Mouse (Mus musculus) urinary bladder, adult 2 months (tissue): Measurements from ENCODE around the gene Cdk1. TPM values are rescaled to one million over a fixed set of nuclear protein-coding genes. Genes with fewer than 3 reads are reported as not detected.

Experiments used
- DNase-seq: peaks from one replicate; pipeline ENCODE4 v3.0.0; 2022; ENCODE audit warnings: low spot score
- polyA plus RNA-seq: library from polyadenylated mRNA; depleted of rRNA; stranded (reverse); fragments of >200 nt; gene quantifications from 2 replicates; pipeline ENCODE4 v1.2.3, GENCODE M21; 2012; rRNA removed

Cdk1 gene
- polyA plus RNA-seq, 1 experiment = 18.0 TPM

GRCm38 (mm10) chr10:69309109-69309508 lies 43.6 kb downstream of the Cdk1 start:
- no peak for DNase-seq

DNA sequence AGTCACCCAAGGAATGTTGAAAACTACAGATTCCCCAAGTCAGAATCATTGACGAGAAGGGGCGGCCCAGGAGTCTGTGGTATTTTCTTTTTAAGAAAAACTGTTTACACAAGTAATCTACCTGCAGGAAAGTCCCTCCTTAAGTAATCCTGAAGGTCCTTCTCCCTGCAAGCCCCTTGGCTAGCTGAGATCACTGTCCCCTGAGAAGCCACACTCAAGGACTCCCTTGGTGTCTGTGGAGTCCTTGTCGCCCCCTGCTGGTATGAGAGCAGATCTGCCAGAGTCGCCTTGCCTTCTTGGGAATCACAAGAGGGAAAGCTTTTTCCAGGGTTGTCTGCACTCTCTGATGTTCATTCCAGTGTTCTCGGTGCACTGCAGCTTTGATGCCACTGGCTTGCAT lies 45.7 kb downstream of the Cdk1 start:
- DNase-seq = no peak

DNA sequence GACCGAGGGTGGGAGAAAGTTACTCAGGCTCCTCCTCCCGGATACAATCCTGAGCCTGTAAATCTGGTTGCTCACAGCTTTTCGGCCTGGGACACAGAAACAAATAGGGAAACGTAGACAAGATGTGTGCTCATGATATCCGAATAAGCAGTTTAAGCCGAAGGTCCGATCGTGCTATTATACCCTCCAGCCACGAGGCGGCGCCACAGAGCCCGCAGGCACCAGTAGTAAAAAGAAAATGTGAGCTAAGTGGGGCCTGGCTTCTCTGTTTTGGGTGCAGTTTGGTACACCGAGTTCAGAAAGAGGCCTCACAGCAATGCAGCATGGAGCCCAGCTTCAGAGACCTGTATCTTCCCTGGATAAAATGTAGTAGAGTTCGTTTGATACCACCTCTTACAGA lies 46.5 kb downstream of the Cdk1 start:
- DNase-seq = peak; percentile 47

- no peak for DNase-seq
Measured at GRCm38 (mm10) chr10:69305600-69305999, 47.1 kb downstream of the Cdk1 start.

DNA sequence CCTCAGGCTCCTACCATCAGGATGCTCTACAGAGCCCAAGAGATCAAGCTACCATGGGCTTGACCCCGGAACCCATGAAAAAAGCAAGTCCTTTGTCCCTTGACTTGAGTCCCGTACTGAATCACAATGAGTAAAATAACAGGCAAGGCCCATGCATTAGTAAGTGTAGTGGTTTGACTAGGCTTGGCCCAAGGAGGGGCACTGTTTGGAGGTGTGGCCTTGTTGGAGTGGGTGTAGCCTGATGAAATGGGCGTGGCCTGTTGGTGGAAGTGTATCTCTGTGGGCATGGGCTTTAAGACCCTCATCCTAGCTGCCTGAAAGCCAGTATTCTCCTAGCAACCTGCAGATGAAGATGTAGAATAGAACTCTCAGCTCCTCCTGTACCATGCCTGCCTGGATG lies 47.9 kb downstream of the Cdk1 start:
- no peak for DNase-seq

GRCm38 (mm10) chr10:69302667-69303066 lies 50.1 kb downstream of the Cdk1 start:
- no peak for DNase-seq

GRCm38 (mm10) chr10:69299985-69300384 lies 52.8 kb downstream of the Cdk1 start:
- DNase-seq = no peak

- DNase-seq = no peak
Measured at GRCm38 (mm10) chr10:69295919-69296318, 56.8 kb downstream of the Cdk1 start.

- no peak for DNase-seq
Measured at GRCm38 (mm10) chr10:69290736-69291135, 62.0 kb downstream of the Cdk1 start.

DNA sequence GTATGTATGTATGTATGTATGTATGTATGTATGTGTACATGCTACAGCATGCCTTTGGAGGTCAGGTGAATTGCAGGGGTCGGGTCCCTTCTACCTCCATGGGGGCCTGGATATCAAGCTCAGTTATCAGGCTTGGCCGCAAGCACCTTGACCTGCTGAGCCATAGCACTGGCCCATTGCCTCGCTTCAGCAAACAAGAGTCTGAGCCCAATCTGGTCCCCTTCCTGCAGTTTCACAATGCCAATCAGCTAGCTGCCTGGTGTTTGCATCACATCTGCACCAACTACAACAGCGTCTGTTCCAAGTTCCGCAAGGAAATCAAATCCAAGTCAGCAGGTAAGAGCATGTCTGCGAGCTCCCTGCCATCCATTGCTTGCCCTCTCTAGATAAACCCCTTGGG lies 64.0 kb downstream of the Cdk1 start:
- DNase-seq = no peak

GRCm38 (mm10) chr10:69288086-69288485 lies 64.7 kb downstream of the Cdk1 start:
- no peak for DNase-seq

- no peak for DNase-seq
Measured at GRCm38 (mm10) chr10:69286939-69287338, 65.8 kb downstream of the Cdk1 start.

Other genes starting within 250 kb of the Cdk1 start
- gene Rhobtb1, start 201.5 kb downstream of the Cdk1 start, polyA plus RNA-seq = 14.0 and 20.8 TPM in 2 replicates
- 2.5 TPM in 2 replicates for gene A930033H14Rik, start 139.8 kb downstream of the Cdk1 start, polyA plus RNA-seq
- gene Ank3, start 45.8 kb upstream of the Cdk1 start, polyA plus RNA-seq = 27.3 and 40.3 TPM in 2 replicates